Mouse (Mus musculus): ENCODE data around the gene 1700025G04Rik.

Gene 1700025G04Rik

GRCm38 (mm10) chr1:151942972-151943654 is 146.8 kb downstream of the 1700025G04Rik start:
- Histone ChIP-seq H3K27me3 (ENCODE audit: insufficient read depth, low read length) (no peaks in the 10 kb centered on the region), H3K9me3 (ENCODE audit: low read length) (no peaks in the 10 kb centered on the region), H3K4me3 (replicated peaks; ENCODE audit: low read length) (no peak overlapping the region), H3K4me1 (replicated peaks; ENCODE audit: low read depth, low read length) (peaks cover 18% of the 10 kb centered on the region), H3K36me3 (ENCODE audit: insufficient read depth, low read length) (no peaks in the 10 kb centered on the region)
- TF ChIP-seq POU5F1 (IDR thresholded peaks at IDR 0.05; ENCODE audit: borderline replicate concordance, low read length) = no peak
- TF ChIP-seq CTCF (conservative IDR thresholded peaks at IDR 0.05; ENCODE audit: low read length) = no peak
- TF ChIP-seq NANOG (IDR thresholded peaks at IDR 0.05; ENCODE audit: borderline replicate concordance, low read length) = no peak

- no peak overlapping the region for H3K4me3 ChIP-seq (replicated peaks; ENCODE audit: low read length)
Measured at GRCm38 (mm10) chr1:151939987-151940386, 149.9 kb downstream of the 1700025G04Rik start.

GRCm38 (mm10) chr1:151939510-151939909 is 150.4 kb downstream of the 1700025G04Rik start:
- TF ChIP-seq CTCF (conservative IDR thresholded peaks at IDR 0.05; ENCODE audit: low read length) = no peak
- TF ChIP-seq POU5F1 (IDR thresholded peaks at IDR 0.05; ENCODE audit: borderline replicate concordance, low read length) = no peak
- no peak for TF ChIP-seq NANOG (IDR thresholded peaks at IDR 0.05; ENCODE audit: borderline replicate concordance, low read length)
- Histone ChIP-seq H3K27me3 (ENCODE audit: insufficient read depth, low read length) (no peaks in the 10 kb centered on the region), H3K36me3 (ENCODE audit: insufficient read depth, low read length) (no peaks in the 10 kb centered on the region), H3K9me3 (ENCODE audit: low read length) (no peaks in the 10 kb centered on the region), H3K4me1 (replicated peaks; ENCODE audit: low read depth, low read length) (peaks cover 3% of the 10 kb centered on the region; the same call in 1 of the 2 replicates), H3K4me3 (replicated peaks; ENCODE audit: low read length) (no peak overlapping the region)

More at GRCm38 (mm10) chr1:151939987-151940386, 149.9 kb downstream of the 1700025G04Rik start:
- TF ChIP-seq NANOG (IDR thresholded peaks at IDR 0.05; ENCODE audit: borderline replicate concordance, low read length) (no peak), POU5F1 (IDR thresholded peaks at IDR 0.05; ENCODE audit: borderline replicate concordance, low read length) (no peak), CTCF (conservative IDR thresholded peaks at IDR 0.05; ENCODE audit: low read length) (no peak)
- H3K4me1 ChIP-seq (replicated peaks; ENCODE audit: low read depth, low read length) = peaks cover 7% of the 10 kb centered on the region; the same call in 1 of the 2 replicates
- no peaks in the 10 kb centered on the region for H3K36me3 ChIP-seq (ENCODE audit: insufficient read depth, low read length)
- no peaks in the 10 kb centered on the region for H3K9me3 ChIP-seq (ENCODE audit: low read length)
- H3K27me3 ChIP-seq (ENCODE audit: insufficient read depth, low read length) = no peaks in the 10 kb centered on the region

- no peaks in the 10 kb centered on the region for H3K27me3 ChIP-seq (ENCODE audit: insufficient read depth, low read length)
- no peaks in the 10 kb centered on the region for H3K9me3 ChIP-seq (ENCODE audit: low read length)
- H3K4me3 ChIP-seq (replicated peaks; ENCODE audit: low read length) = no peak overlapping the region
- TF ChIP-seq CTCF (conservative IDR thresholded peaks at IDR 0.05; ENCODE audit: low read length) (no peak), NANOG (IDR thresholded peaks at IDR 0.05; ENCODE audit: borderline replicate concordance, low read length) (no peak), POU5F1 (IDR thresholded peaks at IDR 0.05; ENCODE audit: borderline replicate concordance, low read length) (no peak)
- H3K4me1 ChIP-seq (replicated peaks; ENCODE audit: low read depth, low read length) = peaks cover 8% of the 10 kb centered on the region; the same call in 1 of the 2 replicates
- no peaks in the 10 kb centered on the region for H3K36me3 ChIP-seq (ENCODE audit: insufficient read depth, low read length)
Measured at GRCm38 (mm10) chr1:151933605-151934004, 156.3 kb downstream of the 1700025G04Rik start.

GRCm38 (mm10) chr1:151926826-151927225 is 163.1 kb downstream of the 1700025G04Rik start:
- Histone ChIP-seq H3K4me1 (replicated peaks; ENCODE audit: low read depth, low read length) (no peaks in the 10 kb centered on the region), H3K36me3 (ENCODE audit: insufficient read depth, low read length) (no peaks in the 10 kb centered on the region), H3K9me3 (ENCODE audit: low read length) (no peaks in the 10 kb centered on the region), H3K4me3 (replicated peaks; ENCODE audit: low read length) (no peak overlapping the region), H3K27me3 (ENCODE audit: insufficient read depth, low read length) (no peaks in the 10 kb centered on the region)
- no peak for TF ChIP-seq CTCF (conservative IDR thresholded peaks at IDR 0.05; ENCODE audit: low read length)
- TF ChIP-seq POU5F1 (IDR thresholded peaks at IDR 0.05; ENCODE audit: borderline replicate concordance, low read length) = no peak
- TF ChIP-seq NANOG (IDR thresholded peaks at IDR 0.05; ENCODE audit: borderline replicate concordance, low read length) = no peak

- Histone ChIP-seq H3K36me3 (ENCODE audit: insufficient read depth, low read length) (no peaks in the 10 kb centered on the region), H3K4me3 (replicated peaks; ENCODE audit: low read length) (no peak overlapping the region), H3K4me1 (replicated peaks; ENCODE audit: low read depth, low read length) (0 out of 2 replicates have a peak, but pooled peaks cover 2% of the 10 kb centered on the region), H3K27me3 (ENCODE audit: insufficient read depth, low read length) (no peaks in the 10 kb centered on the region), H3K9me3 (ENCODE audit: low read length) (no peaks in the 10 kb centered on the region)
- TF ChIP-seq NANOG (IDR thresholded peaks at IDR 0.05; ENCODE audit: borderline replicate concordance, low read length) (no peak), POU5F1 (IDR thresholded peaks at IDR 0.05; ENCODE audit: borderline replicate concordance, low read length) (no peak)
Measured at GRCm38 (mm10) chr1:151926141-151926540, 163.8 kb downstream of the 1700025G04Rik start.

GRCm38 (mm10) chr1:151925738-151926137 is 164.2 kb downstream of the 1700025G04Rik start:
- Histone ChIP-seq H3K27me3 (ENCODE audit: insufficient read depth, low read length) (no peaks in the 10 kb centered on the region), H3K4me3 (replicated peaks; ENCODE audit: low read length) (no peak overlapping the region), H3K36me3 (ENCODE audit: insufficient read depth, low read length) (no peaks in the 10 kb centered on the region), H3K4me1 (replicated peaks; ENCODE audit: low read depth, low read length) (0 out of 2 replicates have a peak, but pooled peaks cover 5% of the 10 kb centered on the region), H3K9me3 (ENCODE audit: low read length) (no peaks in the 10 kb centered on the region)
- TF ChIP-seq POU5F1 (IDR thresholded peaks at IDR 0.05; ENCODE audit: borderline replicate concordance, low read length) (no peak), CTCF (conservative IDR thresholded peaks at IDR 0.05; ENCODE audit: low read length) (no peak), NANOG (IDR thresholded peaks at IDR 0.05; ENCODE audit: borderline replicate concordance, low read length) (no peak)

GRCm38 (mm10) chr1:151918806-151919357 is 171.0 kb downstream of the 1700025G04Rik start:
- Histone ChIP-seq H3K9me3 (ENCODE audit: low read length) (no peaks in the 10 kb centered on the region), H3K4me1 (replicated peaks; ENCODE audit: low read depth, low read length) (0 out of 2 replicates have a peak, but pooled peaks cover 10% of the 10 kb centered on the region), H3K4me3 (replicated peaks; ENCODE audit: low read length) (no peak overlapping the region), H3K27me3 (ENCODE audit: insufficient read depth, low read length) (no peaks in the 10 kb centered on the region), H3K36me3 (ENCODE audit: insufficient read depth, low read length) (no peaks in the 10 kb centered on the region)
- no peak for TF ChIP-seq CTCF (conservative IDR thresholded peaks at IDR 0.05; ENCODE audit: low read length)
- no peak for TF ChIP-seq NANOG (IDR thresholded peaks at IDR 0.05; ENCODE audit: borderline replicate concordance, low read length)
- no peak for TF ChIP-seq POU5F1 (IDR thresholded peaks at IDR 0.05; ENCODE audit: borderline replicate concordance, low read length)
